Mouse (Mus musculus) CH12.LX (cell line): ENCODE data around the gene Tnfaip6.

Experiments used
- BHLHE40 ChIP-seq: IDR thresholded peaks from 2 replicates; pipeline ENCODE4 v1.6.1; 2011; ENCODE audit warnings: mild to moderate bottlenecking, low read depth, low read length, improper control_type of control experiment
- CTCF ChIP-seq, 2 experiments: IDR thresholded peaks in 1 of 2; conservative IDR thresholded peaks in 1 of 2; 2 replicates each; pipeline ENCODE4 v1.5.1; 2011 to 2012; ENCODE audit warnings: low read depth in 2 of 2, low read length in 2 of 2, improper control_type of control experiment in 1 of 2, inconsistent platforms in 1 of 2, mild to moderate bottlenecking in 1 of 2, moderate library complexity in 1 of 2
- EP300 ChIP-seq: IDR thresholded peaks from 2 replicates; pipeline ENCODE4 v1.6.1; 2011; ENCODE audit warnings: low read length, improper control_type of control experiment
- ETS1 ChIP-seq: conservative IDR thresholded peaks from 2 replicates; pipeline ENCODE4 v1.6.1; 2012; ENCODE audit warnings: low read depth, mild to moderate bottlenecking, inconsistent platforms, low read length, improper control_type of control experiment, moderate library complexity
- MEF2A ChIP-seq: IDR thresholded peaks from 2 replicates; pipeline ENCODE4 v1.6.1; 2014; ENCODE audit warnings: low read depth, mild to moderate bottlenecking, inconsistent platforms, low read length, improper control_type of control experiment, borderline replicate concordance
- NELFE ChIP-seq: IDR thresholded peaks from 2 replicates; pipeline ENCODE4 v1.6.1; 2011; ENCODE audit warnings: low read depth, low read length, improper control_type of control experiment
- POLR2A ChIP-seq: IDR thresholded peaks from 2 replicates; pipeline ENCODE4 v1.6.1; 2011; ENCODE audit warnings: low read depth, mild to moderate bottlenecking, improper control_type of control experiment, low read length
- RCOR1 ChIP-seq: conservative IDR thresholded peaks from 2 replicates; pipeline ENCODE4 v1.6.1; 2012; ENCODE audit warnings: low read depth, mild to moderate bottlenecking, inconsistent platforms, low read length, improper control_type of control experiment
- TCF12 ChIP-seq: IDR thresholded peaks from 2 replicates; pipeline ENCODE4 v1.6.1; 2014; ENCODE audit warnings: low read depth, mild to moderate bottlenecking, inconsistent platforms, low read length, improper control_type of control experiment
- ZMIZ1 ChIP-seq: IDR thresholded peaks from 2 replicates; pipeline ENCODE4 v1.6.1; 2012; ENCODE audit warnings: low read depth, mild to moderate bottlenecking, inconsistent platforms, low read length, improper control_type of control experiment

DNA sequence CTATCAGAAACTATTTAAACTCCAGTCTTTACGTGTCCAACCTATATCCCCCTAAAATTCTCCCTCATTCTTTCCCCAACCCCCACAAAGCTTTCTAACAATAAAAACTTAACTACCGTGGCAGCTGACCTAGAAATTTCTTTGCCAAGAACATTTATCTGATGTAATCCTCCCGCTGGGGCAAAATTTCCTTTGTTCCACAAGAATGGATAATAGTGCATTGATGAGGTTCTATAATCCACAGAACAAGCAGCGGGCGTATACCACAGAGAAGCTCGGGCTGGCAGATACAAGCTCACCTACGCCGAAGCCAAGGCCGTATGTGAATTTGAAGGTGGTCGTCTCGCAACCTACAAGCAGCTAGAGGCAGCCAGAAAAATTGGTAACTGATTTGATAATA is 5.7 kb downstream of the Tnfaip6 start:
- no peak for TF ChIP-seq CTCF (conservative IDR thresholded peaks at IDR 0.05 in 1 of 2, IDR thresholded peaks at IDR 0.05 in 1 of 2; ENCODE audit: low read depth in 2 of 2, low read length in 2 of 2)
- TF ChIP-seq POLR2A, result no peak
- TF ChIP-seq TCF12, result no peak
- no peak for TF ChIP-seq BHLHE40
- TF ChIP-seq EP300, result no peak
- no peak for TF ChIP-seq MEF2A
- TF ChIP-seq ZMIZ1, result no peak
- TF ChIP-seq RCOR1, result no peak
- TF ChIP-seq ETS1, result no peak
- TF ChIP-seq NELFE, result no peak
